Mouse (Mus musculus) erythroid progenitor cell, adult 5-6 weeks (primary cell): ENCODE data around the gene Prr15. TPM values are rescaled to one million over a fixed set of nuclear protein-coding genes. Genes with fewer than 3 reads are reported as not detected.

Experiments
- ATAC-seq: replicated peaks from 2 replicates; pipeline ENCODE4 v1.8.0; 2016; ENCODE audit warnings: moderate number of reproducible peaks, mild to moderate bottlenecking, moderate TSS enrichment, inconsistent platforms; ENCODE audit not compliant: poor library complexity, low FRiP score, severe bottlenecking
- total RNA-seq, 2 experiments: library from RNA; stranded (forward) in 1 of 2; stranded (reverse) in 1 of 2; fragments of 150-400 nt in 1 of 2; fragments of 186-747, 209-891 nt in 1 of 2; gene quantifications; 2 replicates each; pipeline versions ENCODE4 v1.2.3 to v1.2.4; 2015 to 2017; ENCODE audit warnings: low replicate concordance in 2 of 2

The Prr15 gene
- total RNA-seq (2015; ENCODE audit: low replicate concordance) (not detected in 2 replicates), total RNA-seq (2017; ENCODE audit: low replicate concordance) (not detected in 2 replicates)

DNA sequence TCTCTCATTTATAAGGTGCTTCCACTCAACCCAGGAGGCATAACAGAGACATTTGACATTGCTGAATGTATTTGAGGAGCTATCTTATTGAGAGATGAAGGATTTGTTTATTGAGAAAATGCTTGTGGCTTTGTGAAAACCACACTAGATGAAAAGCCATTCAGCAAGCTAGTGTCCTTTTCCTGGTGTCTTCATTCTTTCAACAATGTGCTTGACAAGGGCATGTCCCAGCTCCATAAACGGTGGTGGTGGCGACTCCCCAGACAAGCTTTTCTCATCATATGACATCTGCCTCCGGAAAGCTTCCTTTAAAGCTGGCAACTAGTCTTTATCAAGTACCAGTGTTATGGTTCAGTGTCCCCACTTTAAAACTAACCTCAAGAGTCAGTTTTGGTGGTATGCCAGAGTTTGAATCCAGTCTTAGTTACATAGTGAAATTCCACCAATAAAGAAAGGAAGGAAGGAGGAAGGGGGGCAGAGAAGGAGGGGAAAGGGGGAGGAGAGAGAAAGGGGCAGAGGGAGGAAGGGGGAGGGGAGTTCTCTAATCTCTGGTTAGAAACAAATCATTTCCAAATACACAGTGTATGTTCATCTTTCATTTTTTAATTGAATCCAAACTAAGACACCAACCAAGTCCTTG, at the start of gene Prr15:
Prr15 (plus strand) TSS at position 590 of the 640 bp plus-strand sequence.
- no peak for ATAC-seq

GRCm38 (mm10) chr6:54277234-54277633, 48.4 kb upstream of the Prr15 start:
- ATAC-seq: no peak

DNA sequence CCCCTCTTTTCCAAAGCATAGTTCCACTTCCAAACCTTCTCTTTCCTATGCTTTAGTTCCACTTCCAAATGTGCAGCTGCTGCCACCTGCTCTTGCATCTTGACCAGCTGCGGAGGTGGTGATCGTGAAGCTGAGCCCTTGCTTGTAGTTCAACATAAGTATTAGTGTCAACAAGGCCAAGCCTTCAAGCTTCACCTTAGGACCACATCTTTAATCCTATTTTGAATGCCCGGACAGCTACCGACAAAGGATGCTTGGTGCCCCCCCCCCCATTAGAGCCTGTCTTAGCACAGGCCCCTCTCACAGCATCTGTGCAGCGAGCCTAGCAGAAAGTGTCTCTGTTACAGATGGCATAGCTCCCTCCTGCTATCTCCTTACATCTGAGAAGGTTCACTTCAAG, 47.8 kb upstream of the Prr15 start:
- ATAC-seq: no peak

DNA sequence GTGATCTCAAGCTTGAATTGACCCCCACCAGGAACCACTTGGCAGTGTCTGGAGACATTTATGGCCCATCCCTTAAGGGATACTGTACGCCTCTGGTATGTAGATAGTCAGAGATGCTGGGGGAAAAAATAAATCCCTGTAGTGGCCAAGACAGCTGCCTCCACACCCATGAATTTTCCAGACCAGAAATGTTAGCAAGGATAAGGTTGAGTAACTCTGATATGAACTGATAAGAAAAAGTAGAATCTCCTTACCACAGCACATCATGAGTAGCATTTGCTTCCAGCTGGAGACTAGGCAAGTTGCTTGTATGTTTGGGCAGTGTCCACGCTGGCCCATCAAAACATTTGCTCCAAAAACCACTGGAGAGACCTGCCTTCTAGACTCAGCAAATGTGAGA, 47.0 kb upstream of the Prr15 start:
- ATAC-seq: no peak

GRCm38 (mm10) chr6:54279391-54279790, 46.2 kb upstream of the Prr15 start:
- no peak for ATAC-seq

DNA sequence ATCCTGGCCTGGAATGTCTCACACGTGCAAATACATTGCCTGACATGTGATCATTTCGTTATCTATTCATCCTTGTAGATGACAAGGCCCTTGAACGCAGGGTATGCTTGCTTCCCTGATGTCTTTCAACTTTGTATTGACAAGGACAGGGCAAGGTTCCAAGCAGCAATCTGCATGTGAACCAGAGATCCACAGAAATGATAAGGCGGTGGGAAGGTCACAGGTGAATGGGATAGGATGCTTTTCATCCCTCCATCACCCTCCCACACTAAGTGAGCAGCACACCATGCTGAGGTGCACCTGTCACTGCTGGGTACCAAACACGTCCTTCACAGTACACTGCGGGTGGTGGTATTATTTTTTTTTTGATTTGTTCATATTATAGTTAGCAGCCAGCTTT, 45.4 kb upstream of the Prr15 start:
- ATAC-seq: no peak

DNA sequence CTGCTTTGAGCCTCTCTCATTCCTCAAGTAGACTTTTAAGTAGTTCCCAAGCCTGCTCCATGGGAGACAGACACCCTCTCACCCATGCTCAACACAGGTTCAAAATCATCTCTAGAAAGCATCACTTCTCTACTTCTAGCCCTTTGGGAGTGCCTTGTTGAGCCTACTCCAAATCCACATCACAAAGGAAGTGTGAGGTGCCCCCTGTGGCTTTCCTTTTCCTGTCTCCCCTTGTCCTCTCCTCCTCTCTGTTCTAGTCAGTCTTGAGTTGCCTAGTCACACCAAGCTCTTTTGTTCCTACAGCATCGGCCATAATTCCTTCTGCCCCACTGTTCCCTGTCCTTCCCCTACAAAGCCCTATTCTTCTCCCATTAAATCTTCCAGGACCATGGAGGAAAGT, 42.3 kb upstream of the Prr15 start:
- no peak for ATAC-seq

DNA sequence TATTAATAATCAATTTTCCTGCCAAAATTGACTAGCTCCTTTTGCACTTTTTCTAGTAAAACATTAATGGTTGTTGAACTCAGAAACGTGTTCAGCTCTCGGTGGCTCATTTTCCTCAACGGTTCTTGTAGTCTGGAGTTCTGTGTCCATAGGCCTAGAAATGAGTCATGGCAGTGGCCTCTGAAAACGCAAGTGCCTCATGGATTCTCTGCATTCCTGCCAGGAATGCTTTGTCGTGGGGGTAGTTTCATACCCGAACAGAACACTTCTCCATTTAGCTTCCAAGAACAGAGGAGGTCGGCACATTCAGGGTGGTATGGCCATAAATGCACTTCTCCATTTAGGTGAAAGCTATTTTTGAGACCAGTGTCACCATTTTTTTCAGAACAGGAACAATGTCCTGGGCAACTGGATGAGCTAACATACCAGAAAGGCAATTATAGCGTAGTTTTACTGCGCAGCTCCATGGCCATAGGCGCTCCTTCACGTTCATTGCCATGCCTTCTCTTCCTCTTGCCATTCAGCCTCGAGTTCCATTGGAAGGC, 41.4 kb upstream of the Prr15 start:
- ATAC-seq: no peak

DNA sequence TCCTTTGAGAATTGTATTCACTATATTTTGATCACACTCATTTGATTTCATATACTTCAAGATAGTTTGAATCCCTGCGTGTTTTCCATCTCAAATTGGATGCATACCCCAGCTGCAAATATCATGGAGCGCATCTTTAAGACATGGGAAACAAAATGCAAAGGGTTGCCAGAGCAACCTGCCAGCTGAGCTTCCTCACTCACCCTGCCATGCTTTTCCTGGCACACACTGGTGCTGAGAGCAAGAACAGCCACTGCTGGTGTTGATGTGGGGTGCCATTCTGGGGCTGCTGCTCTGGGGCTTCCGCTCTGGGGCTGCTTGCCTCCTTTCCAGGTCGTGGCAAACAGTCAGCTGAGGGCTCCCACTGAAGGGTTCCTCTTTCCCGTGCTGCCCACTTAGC, 38.8 kb upstream of the Prr15 start:
- no peak for ATAC-seq

- ATAC-seq: no peak
Measured at GRCm38 (mm10) chr6:54289774-54290500, 35.7 kb upstream of the Prr15 start.

GRCm38 (mm10) chr6:54297231-54297630, 28.4 kb upstream of the Prr15 start:
- no peak for ATAC-seq

GRCm38 (mm10) chr6:54299417-54299816, 26.2 kb upstream of the Prr15 start:
- no peak for ATAC-seq

DNA sequence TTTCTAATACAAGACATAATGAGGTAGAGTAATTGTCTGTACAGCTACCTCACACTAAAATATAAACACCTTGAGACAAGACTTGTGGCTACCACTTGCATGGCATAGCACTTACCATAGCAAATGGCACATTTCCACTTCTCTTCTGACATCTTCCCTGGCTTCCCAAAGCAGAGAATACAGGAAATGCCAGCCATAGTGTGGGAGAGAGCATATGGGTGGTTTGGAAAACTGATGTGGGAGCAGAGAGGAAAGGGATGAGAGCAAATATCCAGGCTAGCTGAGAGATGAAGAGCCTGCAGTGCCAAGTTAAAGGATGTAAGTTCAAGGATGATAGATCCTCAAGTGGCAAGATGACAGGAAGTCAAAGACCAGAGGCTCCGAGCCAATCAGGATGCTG, 19.9 kb upstream of the Prr15 start:
- no peak for ATAC-seq

GRCm38 (mm10) chr6:54313071-54313470, 12.6 kb upstream of the Prr15 start:
- no peak for ATAC-seq

- no peak for ATAC-seq
Measured at GRCm38 (mm10) chr6:54318618-54319017, 7.0 kb upstream of the Prr15 start.

- no peak for ATAC-seq
Measured at GRCm38 (mm10) chr6:54319198-54319597, 6.4 kb upstream of the Prr15 start.

GRCm38 (mm10) chr6:54320236-54320635, 5.4 kb upstream of the Prr15 start:
- ATAC-seq: no peak

DNA sequence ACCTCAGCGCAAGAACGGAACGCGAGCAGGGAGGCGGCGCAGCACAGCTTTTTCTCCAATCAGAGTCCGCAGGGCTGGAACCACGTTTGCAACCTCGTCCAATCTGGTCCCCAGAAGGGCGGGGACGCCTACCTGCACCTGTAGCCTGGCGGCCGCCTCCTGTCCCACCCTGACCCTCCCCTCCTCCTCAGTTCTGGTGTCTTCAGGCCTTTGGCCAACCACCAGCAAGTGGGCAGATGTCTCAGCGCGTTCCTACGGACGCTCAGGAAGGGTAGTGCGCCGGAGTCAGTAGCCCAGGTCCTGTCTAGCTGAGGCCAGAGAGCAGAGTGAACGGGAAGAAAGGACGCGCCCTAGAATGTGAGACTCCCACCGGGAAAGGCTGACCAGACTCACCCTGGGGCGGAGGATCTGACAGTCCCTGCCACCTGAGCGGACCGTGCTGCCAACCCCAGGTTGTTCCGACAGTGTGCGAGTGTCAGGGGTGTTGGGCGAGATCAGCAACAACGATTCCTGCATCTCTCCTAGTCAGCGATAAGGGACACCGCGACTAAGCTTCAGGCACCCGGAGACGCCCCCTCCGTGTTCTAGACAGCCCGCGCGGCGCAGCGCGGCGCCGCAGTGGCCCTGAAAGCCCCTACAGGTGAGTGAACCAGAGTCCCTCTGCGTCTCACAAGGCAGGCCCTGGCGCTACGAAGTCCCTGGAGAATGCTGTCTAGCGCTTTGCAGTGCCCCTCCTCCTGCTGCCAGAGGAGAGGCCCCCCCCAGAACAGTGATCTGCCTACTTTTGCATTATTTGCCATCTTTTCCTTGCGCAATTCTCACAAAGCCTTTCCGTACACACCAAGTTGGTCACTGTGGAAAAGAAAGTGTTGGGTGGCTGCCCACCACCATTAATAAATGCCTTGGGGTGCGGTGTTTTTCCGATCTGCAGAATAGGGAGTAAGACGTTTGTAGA, 1.3 kb downstream of the Prr15 start:
- no peak for ATAC-seq

DNA sequence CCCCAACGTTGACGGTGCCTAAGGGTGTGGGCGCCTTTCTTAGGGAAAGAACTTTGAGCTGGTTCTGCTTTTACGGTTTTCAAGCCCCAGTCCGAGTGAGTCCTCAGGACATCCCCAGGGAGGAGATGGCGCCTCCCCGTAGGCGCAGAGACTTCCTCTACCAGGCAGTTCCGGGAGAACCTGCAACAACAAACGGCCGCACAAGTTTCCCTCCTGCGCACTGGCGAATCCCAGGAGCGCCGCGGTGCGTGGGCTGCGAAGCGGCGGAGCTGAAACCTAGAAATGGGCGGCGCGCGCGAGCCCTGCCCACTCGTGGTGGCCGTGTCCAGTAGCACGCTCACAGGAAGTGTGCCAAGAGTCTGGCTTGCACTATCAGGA, 2.0 kb downstream of the Prr15 start:
- no peak for ATAC-seq

DNA sequence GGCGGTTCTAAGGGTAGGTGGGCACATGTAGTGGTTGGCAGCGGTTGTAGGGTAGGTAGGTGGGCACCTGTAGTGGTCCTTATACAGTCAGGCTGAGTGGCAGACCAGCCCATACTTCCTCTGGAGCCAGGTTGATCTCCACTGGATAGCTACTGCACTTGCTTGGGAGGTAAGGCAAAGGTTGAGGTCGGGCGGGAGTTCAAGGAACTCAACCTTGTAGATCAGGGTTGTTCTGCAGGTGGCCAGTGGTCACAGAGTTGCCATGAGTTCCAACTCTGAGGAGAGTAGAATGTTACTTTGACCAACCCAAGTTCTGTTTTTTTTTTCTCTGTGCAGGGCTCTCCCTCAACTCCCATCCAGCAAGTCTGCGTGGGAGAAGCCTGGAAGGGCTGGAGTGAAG, 3.1 kb downstream of the Prr15 start:
- ATAC-seq: no peak
